Mouse (Mus musculus) brown adipose tissue, adult 24 weeks (tissue): ENCODE data around the gene Hcn2. TPM values are rescaled to one million over a fixed set of nuclear protein-coding genes. Genes with fewer than 3 reads are reported as not detected.
"Not testable (repeated sequence)": the region's sequence is repeated elsewhere in the genome, so short reads cannot be mapped to it uniquely, and the experiment has no call there.

Source experiments
- H3K27ac ChIP-seq: fragments of 200-500 bp; replicated peaks from 2 replicates; pipeline ENCODE4 v1.5.1; 2012; ENCODE audit warnings: low read depth, mild to moderate bottlenecking, low read length
- H3K4me1 ChIP-seq: fragments of 200-500 bp; 2 replicates; pipeline ENCODE4 v1.6.1; 2012; ENCODE audit warnings: low read length, mixed read lengths; ENCODE audit not compliant: control insufficient read depth, insufficient read depth, insufficient read length
- H3K4me3 ChIP-seq: fragments of 200-500 bp; 2 replicates; pipeline ENCODE4 v1.5.1; 2012; ENCODE audit warnings: low read depth, mild to moderate bottlenecking, low read length, moderate library complexity; ENCODE audit not compliant: insufficient read depth
- polyA plus RNA-seq: library from polyadenylated mRNA; stranded (reverse); fragments of >200 nt; gene quantifications from 2 replicates; pipeline ENCODE4 v1.2.4, GENCODE M21; 2012; ENCODE audit not compliant: missing spikeins, insufficient read depth, insufficient read length

Gene Hcn2
- polyA plus RNA-seq, 1 experiment: 0.52 TPM

GRCm38 (mm10) chr10:79738259-79738658, 21.8 kb downstream of the Hcn2 start:
- Histone ChIP-seq H3K4me3 (no peak overlapping the region), H3K4me1 (no peaks in the 10 kb centered on the region), H3K27ac (no peak overlapping the region)

GRCm38 (mm10) chr10:79739234-79739633, 22.8 kb downstream of the Hcn2 start:
- Histone ChIP-seq H3K27ac (no peak overlapping the region), H3K4me3 (no peak overlapping the region), H3K4me1 (no peaks in the 10 kb centered on the region)

- Histone ChIP-seq H3K27ac (no peak overlapping the region), H3K4me1 (no peaks in the 10 kb centered on the region), H3K4me3 (no peak overlapping the region)
These were observed 24.4 kb downstream of the Hcn2 start for GRCm38 (mm10) chr10:79740863-79741262.

GRCm38 (mm10) chr10:79743161-79743560, 26.7 kb downstream of the Hcn2 start:
- no peak overlapping the region for H3K4me3 ChIP-seq
- no peaks in the 10 kb centered on the region for H3K4me1 ChIP-seq
- H3K27ac ChIP-seq: no peak overlapping the region

- no peaks in the 10 kb centered on the region for H3K4me1 ChIP-seq
- no peak overlapping the region for H3K4me3 ChIP-seq
- no peak overlapping the region for H3K27ac ChIP-seq
These were observed 27.4 kb downstream of the Hcn2 start for GRCm38 (mm10) chr10:79743650-79744365.

- Histone ChIP-seq H3K27ac (no peak overlapping the region), H3K4me1 (no peaks in the 10 kb centered on the region), H3K4me3 (peak overlapping the region; percentile 90)
These were observed 29.0 kb downstream of the Hcn2 start for GRCm38 (mm10) chr10:79745411-79745810.

- Histone ChIP-seq H3K27ac (peak within 1 kb of the TSS; percentile 81), H3K4me1 (no peaks in the 10 kb centered on the region), H3K4me3 (peak within 1 kb of the TSS; percentile 90)
These were observed 29.7 kb downstream of the Hcn2 start, which contains the start of gene Polrmt for GRCm38 (mm10) chr10:79745898-79746773. TSS of gene Polrmt (minus strand) at chr10:79746581.

- Histone ChIP-seq H3K4me1 (no peaks in the 10 kb centered on the region), H3K4me3 (no peak overlapping the region), H3K27ac (no peak overlapping the region)
These were observed 30.3 kb downstream of the Hcn2 start for GRCm38 (mm10) chr10:79746774-79747151.

- Histone ChIP-seq H3K4me1 (no peaks in the 10 kb centered on the region), H3K27ac (no peak overlapping the region), H3K4me3 (no peak overlapping the region)
These were observed 32.1 kb downstream of the Hcn2 start for GRCm38 (mm10) chr10:79748496-79748895.

- Histone ChIP-seq H3K27ac (no peak within 1 kb of the TSS), H3K4me3 (peak within 1 kb of the TSS; percentile 28; the same call in 1 of the 2 replicates), H3K4me1 (no peaks in the 10 kb centered on the region)
These were observed 38.6 kb downstream of the Hcn2 start, which contains the start of gene Fgf22 for GRCm38 (mm10) chr10:79754856-79755516. TSS of gene Fgf22 (plus strand) at chr10:79755076.

- Histone ChIP-seq H3K4me1 (no peaks in the 10 kb centered on the region), H3K27ac (no peak overlapping the region), H3K4me3 (no peak overlapping the region)
These were observed 39.4 kb downstream of the Hcn2 start for GRCm38 (mm10) chr10:79755854-79756253.

- Histone ChIP-seq H3K27ac (no peak overlapping the region), H3K4me3 (no peak overlapping the region), H3K4me1 (no peaks in the 10 kb centered on the region)
These were observed 40.2 kb downstream of the Hcn2 start for GRCm38 (mm10) chr10:79756660-79757059.

GRCm38 (mm10) chr10:79759675-79760074, 43.2 kb downstream of the Hcn2 start:
- not testable (repeated sequence) for H3K4me3 ChIP-seq, H3K27ac ChIP-seq, H3K4me1 ChIP-seq

- Histone ChIP-seq H3K27ac (no peak overlapping the region), H3K4me3 (no peak overlapping the region), H3K4me1 (peaks cover 8% of the 10 kb centered on the region)
These were observed 44.2 kb downstream of the Hcn2 start for GRCm38 (mm10) chr10:79760603-79761143.

- Histone ChIP-seq H3K27ac (no peak overlapping the region), H3K4me3 (no peak overlapping the region), H3K4me1 (peaks cover 9% of the 10 kb centered on the region)
These were observed 46.4 kb downstream of the Hcn2 start for GRCm38 (mm10) chr10:79762875-79763274.
